Mouse (Mus musculus) hematopoietic stem cell, adult 5-6 weeks (primary cell): ENCODE measurements at regions not wholly inside any gene's neighbourhood (a gene's known extent, or its start where the extent isn't known, plus 50 kb on each side); places are given as distances from the start of the nearest gene placed in this dataset.

ENCODE experiments used
- ATAC-seq, 2 experiments: fragments of 125-278 bp in 1 of 2; replicated peaks in 1 of 2; 2 replicates each; pipeline ENCODE4 v1.8.0; 2016 to 2017; ENCODE audit warnings: inconsistent platforms in 2 of 2, mild to moderate bottlenecking in 2 of 2, moderate number of reproducible peaks in 2 of 2, low read depth in 1 of 2, moderate TSS enrichment in 1 of 2; ENCODE audit not compliant: low FRiP score in 2 of 2, poor library complexity in 2 of 2, severe bottlenecking in 2 of 2, insufficient read depth in 1 of 2, low TSS enrichment in 1 of 2

DNA sequence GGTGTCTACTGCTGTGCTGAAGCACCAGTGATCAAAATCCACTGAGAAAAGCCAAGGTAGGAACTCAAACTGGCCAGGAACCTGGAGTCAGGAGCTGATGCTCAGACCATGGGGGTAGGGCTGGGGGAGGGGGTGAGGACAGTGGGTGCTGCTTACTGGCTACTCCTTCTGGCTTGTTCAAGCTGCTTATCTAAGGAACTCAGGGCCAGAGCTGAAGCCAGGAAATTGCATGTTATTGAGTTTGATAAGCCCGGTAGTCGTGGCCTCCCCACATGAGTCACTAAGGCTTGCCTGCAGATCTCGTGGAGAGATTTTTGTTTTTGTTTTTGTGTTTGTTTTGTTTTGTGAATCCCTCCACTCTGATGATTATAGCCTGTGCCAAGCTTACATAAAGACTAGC lies 65.9 kb downstream of the Tmem215 start:
- peak in 1 of 2 experiments; percentile 32; a peak in 1 of 4 replicates for ATAC-seq

DNA sequence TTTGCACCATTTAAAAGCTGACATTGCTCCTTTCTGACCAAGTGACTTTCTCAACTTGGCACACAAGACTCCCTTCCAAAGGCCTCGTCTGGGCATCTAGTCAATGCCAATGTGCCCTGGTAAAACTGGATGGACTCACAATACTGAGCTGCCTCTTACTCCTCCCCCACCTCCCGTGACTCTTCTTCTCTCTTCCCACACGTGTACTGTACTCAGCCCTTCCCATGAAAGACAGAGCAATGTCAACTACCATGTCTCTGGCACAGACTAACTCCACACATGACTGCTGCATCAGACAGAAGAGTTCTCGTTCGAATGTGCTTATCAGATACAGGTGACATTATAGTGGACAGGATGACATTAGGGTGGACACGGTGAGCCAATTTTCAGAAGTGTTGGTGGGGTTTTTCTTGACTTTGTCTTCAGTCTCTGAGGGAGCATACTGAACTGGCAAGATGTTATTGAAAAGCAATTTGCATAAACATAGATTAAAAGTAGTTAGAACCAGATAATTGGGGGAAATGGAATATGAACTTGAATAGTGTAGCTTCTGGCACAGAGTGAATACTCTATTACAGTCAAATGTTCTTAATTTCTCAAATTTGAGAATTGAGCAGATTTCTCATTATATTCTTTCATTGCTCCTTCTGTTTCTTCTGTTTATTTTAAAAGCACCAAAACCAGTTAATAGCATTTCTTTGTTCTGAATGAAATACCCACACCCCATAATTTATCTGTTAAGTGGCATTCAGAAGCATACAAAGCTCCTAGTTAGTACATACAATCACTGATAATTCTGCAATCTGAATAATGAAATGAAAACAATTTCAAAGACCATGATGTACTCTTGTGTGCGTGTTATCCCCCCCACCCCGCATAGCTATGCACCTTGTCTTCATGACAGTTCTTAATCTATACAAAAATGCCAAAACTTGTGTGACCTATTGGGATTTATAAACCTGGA lies 71.4 kb downstream of the Tmem215 start:
- no peak for ATAC-seq

DNA sequence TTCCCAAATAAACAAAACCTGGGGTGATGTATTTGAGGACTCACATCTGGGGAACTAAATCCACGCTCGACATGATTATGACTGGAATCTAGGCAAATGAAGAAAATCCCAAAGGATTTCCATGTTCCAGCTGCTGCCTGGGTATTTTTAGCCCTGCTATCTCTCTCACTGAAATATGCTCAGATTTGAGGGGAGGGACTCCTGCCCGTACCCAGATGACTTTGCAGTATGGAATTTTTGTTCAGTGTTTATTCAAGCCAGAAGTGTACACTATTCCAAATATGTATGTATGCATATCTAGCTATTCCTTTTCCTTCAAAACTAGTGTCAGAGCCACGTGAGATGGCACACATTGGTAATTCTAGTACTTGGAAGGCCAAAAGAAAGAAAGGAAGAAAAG lies 72.1 kb downstream of the Tmem215 start:
- no peak for ATAC-seq

DNA sequence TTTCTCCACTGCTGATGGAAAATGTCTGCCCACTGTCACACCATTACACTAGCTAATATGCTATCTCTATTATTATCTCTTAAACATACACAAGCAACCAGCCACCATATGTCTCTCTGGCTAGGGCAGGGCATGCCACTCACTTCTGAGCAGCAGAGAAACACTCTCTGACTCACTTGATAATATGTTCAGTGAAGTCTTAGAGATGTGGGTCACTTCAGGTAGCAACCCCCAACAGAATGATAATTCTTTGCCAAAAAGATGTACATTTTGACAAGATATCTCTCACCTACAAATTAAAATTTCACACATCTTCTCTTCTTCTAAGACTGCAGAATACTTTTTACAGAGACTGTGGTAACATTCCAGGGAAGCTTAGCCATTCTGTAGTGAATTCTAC lies 72.8 kb downstream of the Tmem215 start:
- ATAC-seq: no peak

DNA sequence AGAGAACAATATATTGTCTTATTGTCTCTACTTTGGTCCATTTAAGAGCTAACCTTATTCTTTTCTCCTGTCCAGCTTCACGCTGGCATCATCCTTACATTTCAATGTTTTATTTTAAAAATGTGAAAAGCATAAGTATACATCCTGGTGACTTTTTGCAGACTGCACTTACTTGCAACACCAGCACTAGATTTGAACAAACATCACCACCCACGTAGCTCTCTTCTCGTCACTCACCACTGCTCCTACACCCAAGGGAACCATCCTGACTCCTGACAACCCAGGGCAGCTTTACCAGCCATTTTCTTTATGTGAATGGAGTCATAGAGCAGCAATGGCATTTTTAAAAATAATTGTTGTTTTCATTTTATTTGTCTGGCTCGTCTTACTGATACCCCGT lies 73.7 kb downstream of the Tmem215 start:
- no peak for ATAC-seq

DNA sequence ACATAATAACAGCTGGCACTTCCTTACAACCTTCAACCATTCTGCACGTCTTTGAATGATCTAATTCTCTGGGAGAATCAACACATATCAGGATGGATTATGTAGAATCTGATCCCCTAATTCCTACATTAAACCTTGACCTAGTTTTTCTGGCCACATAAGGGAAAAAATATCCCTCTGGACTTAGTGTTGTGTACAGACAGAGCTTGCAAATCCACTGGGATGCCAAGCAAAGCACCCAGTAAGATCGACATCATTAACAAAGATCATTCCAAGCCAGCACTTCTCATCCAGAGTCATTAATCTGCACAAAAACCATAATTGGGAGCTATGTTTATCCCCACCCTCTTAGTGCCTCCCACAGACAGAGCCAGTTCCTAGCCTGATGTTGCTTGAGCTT lies 87.8 kb downstream of the Tmem215 start:
- no peak for ATAC-seq

DNA sequence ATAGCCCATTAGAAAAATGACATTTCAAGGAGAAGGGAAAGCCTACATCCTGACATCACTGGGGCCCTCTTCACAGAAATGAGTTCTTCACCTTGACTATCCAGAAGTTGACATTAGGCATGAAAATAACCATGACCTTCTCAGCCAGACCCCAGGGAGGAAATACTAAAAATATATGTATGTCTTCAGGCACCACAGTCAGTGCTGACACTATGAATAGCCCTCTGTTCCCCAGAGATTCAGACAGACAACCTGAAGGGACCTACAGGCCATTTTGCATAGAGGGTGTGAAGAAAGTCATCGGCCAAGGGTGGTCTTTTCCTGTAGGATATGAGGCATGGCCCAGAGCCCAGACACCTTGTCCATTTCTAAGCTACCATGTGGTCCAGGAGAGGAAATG lies 101.3 kb downstream of the Tmem215 start:
- no peak for ATAC-seq

DNA sequence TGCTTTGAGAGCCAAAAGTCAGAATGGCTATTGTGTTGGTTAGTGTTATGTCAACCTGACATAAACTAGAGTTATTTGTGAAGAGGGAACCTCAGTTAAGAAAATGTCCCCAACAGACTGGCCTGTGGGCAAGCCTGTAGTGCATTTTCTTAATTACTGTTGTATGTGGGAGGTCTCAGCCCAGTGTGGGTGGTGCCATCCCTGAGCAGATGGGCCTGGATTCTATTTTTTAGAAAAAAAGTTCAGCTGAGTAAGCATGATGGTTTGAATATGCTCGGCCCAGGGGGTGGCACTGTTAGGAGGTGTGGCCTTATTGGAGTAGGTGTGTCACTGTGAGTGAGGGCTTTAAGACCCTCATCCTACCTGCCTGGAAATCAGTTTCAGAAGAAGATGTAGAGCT lies 104.0 kb downstream of the Tmem215 start:
- no peak for ATAC-seq

DNA sequence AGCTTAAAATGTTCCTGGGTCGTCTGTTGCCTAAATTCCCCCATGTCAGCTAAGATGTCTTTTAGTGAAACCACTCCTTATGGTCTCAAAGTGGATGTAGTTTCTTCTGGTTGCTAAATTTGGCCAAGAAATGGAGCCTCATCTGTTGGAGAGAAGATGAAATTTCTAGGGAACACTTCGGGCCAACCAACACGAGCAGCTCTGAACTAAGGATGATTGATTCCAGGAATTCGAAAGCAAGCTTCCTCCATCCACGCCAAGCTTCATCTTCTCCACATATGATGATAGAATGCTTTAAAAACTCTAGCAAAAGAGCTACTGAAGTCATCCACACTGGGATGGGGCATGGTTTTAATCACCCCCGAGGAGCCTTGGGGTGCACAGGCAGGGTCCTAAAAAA lies 112.5 kb downstream of the Tmem215 start:
- no peak for ATAC-seq

DNA sequence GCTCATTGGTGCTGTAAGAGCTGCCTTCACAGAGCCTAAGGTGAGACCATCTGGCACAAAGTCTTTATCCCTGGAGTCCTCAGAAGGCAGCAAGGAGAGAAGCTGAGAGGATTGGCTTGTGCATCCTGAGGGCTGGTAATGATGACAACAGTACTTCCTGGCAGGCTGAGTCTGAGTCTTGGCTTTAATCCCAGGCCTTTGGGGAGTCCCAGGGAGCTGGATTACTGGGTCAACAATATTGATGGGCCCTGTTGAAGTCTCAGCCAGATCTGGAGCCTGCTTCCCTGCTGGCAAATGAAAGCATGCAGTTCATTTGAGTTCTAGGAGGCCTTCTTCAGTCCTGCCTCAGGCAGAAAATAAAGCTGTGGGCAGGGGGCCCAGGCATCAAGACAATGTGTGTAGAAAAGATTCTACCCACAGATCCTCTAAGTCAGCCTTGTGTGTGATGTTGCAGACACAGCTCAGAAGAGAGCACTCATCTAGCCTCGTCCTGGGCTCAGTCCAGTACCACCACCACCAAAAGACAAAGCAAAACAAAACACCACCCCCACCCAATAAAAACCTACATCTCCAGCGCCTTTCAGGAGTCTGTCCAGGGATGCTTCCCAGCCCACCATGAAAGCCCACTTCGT lies 113.1 kb downstream of the Tmem215 start:
- ATAC-seq: no peak

DNA sequence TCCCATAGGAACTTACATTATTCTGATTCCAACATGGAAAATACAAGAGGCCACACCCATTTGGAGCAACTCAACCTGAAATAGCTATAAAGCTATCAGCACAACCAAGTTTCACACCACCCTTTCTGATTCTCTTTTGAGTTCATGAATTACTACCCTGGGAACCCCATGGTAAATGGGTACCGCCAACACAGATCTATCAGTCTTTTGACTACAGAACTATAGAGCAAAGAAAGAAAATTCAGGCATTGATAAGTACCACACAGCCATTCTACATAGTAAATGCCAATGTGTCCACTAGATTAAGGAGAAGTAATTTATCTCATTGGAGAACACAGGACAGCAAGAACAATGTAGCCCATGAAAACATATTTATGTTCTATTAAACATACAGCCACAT lies 114.1 kb downstream of the Tmem215 start:
- no peak for ATAC-seq

DNA sequence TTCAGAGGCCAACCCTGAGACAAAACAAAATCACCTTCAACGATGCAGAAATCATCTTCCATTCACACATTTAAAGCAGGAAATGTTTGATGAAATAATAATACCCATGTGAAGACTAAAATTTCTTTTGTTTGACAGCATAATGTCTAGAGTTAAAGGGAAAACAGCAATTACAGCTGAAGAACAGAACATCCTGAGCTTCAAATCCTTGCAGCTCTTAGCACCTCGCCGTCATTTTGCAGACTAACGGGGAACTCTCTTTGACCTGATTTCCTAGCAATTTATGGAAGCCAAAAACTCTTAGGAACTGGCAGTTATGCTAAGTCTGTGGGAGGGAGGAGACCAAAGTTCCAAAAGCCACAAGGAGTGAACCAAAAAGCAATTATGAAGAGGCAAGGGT lies 115.3 kb downstream of the Tmem215 start:
- ATAC-seq: no peak

DNA sequence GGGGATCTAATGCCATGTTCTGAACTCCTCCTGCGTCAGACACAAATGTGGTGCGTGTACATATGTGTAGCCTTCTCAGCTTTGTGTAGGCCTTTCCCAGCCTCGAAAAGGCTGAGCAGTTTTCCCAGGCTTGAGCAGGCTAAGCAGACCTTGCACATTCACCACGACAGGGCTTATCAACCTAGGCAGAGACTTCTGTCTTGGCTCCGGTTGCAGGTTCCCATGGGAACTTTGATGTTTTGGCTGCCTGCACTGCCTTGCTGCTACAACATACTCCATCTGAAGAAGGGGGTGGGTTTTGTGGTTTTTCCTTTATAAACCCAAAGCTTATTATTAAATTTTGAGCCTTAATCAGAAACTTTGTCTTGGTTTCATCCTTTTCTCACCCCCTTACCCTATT lies 109.2 kb downstream of the Aptx start:
- no peak for ATAC-seq

DNA sequence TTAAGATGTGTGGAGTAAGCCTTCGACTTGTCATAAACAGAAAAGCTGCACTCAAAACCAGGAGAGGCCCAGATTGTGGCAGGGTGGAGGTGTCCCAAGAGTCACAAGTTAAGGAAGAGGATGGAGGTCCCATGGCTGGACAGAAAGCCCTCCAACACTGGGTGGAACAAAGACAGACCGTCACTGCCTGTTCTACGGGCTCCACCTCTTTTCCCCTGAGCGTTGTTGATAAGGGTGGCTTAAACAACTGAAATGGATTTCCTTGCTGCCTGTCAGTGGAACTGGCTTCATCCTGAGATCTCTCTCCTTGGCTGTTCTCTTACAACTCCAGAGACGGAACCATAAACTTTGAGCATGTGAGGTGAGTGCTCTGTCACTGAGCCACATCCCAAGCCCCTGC lies 78.0 kb downstream of the Aptx start:
- no peak for ATAC-seq

DNA sequence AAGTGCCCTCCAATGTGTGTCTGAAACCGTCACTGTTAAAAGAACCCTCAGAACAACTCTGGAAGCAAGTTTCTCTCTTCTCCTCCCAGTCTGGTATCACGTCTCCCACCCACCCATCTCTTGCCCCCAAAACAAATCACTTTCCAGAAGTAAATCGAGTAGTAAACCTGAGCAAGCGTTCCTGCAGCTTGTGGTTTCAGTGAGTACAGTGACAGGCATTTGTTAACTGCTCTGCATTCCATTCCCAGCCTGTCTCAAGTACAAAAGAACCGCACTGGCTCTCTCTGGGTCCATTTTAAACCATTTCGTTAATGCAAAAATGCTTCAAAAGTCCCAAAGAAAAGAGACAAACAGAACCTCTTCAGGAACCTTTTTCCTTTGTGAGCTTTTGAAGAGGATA lies 77.1 kb downstream of the Aptx start:
- ATAC-seq: no peak
